Mouse (Mus musculus) CH12.LX (cell line): Measurements from ENCODE around the gene Baz2b. TPM values are rescaled to one million over a fixed set of nuclear protein-coding genes. Genes with fewer than 3 reads are reported as not detected.

Experiments used
- DNase-seq: peaks from one replicate; pipeline ENCODE4 v3.0.0-alpha.2; 2013; ENCODE audit errors: extremely low read depth
- H3K27ac ChIP-seq: 2 replicates; pipeline ENCODE4 v1.5.1; 2012; ENCODE audit warnings: low read depth, mild to moderate bottlenecking, control low read depth, moderate library complexity; ENCODE audit not compliant: insufficient read depth
- H3K27me3 ChIP-seq: replicated peaks from 2 replicates; pipeline ENCODE3; 2012; ENCODE audit warnings: inconsistent platforms
- H3K36me3 ChIP-seq, 2 experiments: replicated peaks in 1 of 2; 2 replicates each; pipeline versions ENCODE3 to v1.6.1; 2012; ENCODE audit warnings: inconsistent platforms in 1 of 2, low read length in 1 of 2, mild to moderate bottlenecking in 1 of 2, mixed read lengths in 1 of 2, moderate library complexity in 1 of 2; ENCODE audit not compliant: control insufficient read depth in 1 of 2, insufficient read depth in 1 of 2
- H3K4me1 ChIP-seq, 2 experiments: 2 replicates each; pipeline ENCODE4 v1.6.1; 2012; ENCODE audit warnings: inconsistent platforms in 1 of 2, moderate library complexity in 1 of 2; ENCODE audit not compliant: insufficient read depth in 2 of 2, control insufficient read depth in 1 of 2
- H3K4me2 ChIP-seq: 2 replicates; pipeline ENCODE4 v1.6.1; 2012; ENCODE audit warnings: low read depth, mild to moderate bottlenecking, control low read depth; ENCODE audit not compliant: poor library complexity, insufficient read depth, severe bottlenecking
- H3K4me3 ChIP-seq, 3 experiments: fragments of 150-350 bp in 1 of 3; sonication (generic) in 1 of 3; replicated peaks in 1 of 3; 2 replicates each; pipeline versions ENCODE3 to v1.5.1; 2011 to 2012; ENCODE audit warnings: low read depth in 2 of 3, low read length in 2 of 3, mild to moderate bottlenecking in 2 of 3, moderate library complexity in 2 of 3, control low read depth in 1 of 3, improper control_type of control experiment in 1 of 3, inconsistent platforms in 1 of 3, mixed read lengths in 1 of 3; ENCODE audit not compliant: poor library complexity in 1 of 3
- H3K79me2 ChIP-seq: replicated peaks from 2 replicates; pipeline ENCODE4 v1.6.1; 2012; ENCODE audit warnings: mild to moderate bottlenecking, moderate library complexity; ENCODE audit not compliant: control insufficient read depth, poor library complexity, insufficient read depth, severe bottlenecking; ENCODE audit errors: extremely low read depth
- H3K9ac ChIP-seq: 2 replicates; pipeline ENCODE4 v1.6.1; 2012; ENCODE audit warnings: low read depth, mild to moderate bottlenecking, control low read depth, moderate library complexity; ENCODE audit not compliant: insufficient read depth
- H3K9me3 ChIP-seq: replicated peaks from 2 replicates; pipeline ENCODE3; 2012; ENCODE audit warnings: low read length, inconsistent platforms, mixed read lengths
- BHLHE40 ChIP-seq: IDR thresholded peaks from 2 replicates; pipeline ENCODE4 v1.6.1; 2011; ENCODE audit warnings: mild to moderate bottlenecking, low read depth, low read length, improper control_type of control experiment
- CTCF ChIP-seq, 2 experiments: IDR thresholded peaks in 1 of 2; conservative IDR thresholded peaks in 1 of 2; 2 replicates each; pipeline ENCODE4 v1.5.1; 2011 to 2012; ENCODE audit warnings: low read depth in 2 of 2, low read length in 2 of 2, improper control_type of control experiment in 1 of 2, inconsistent platforms in 1 of 2, mild to moderate bottlenecking in 1 of 2, moderate library complexity in 1 of 2
- ELF1 ChIP-seq: IDR thresholded peaks from 2 replicates; pipeline ENCODE4 v1.6.1; 2014; ENCODE audit warnings: low read depth, mild to moderate bottlenecking, inconsistent platforms, low read length, improper control_type of control experiment
- EP300 ChIP-seq: IDR thresholded peaks from 2 replicates; pipeline ENCODE4 v1.6.1; 2011; ENCODE audit warnings: low read length, improper control_type of control experiment
- HCFC1 ChIP-seq: IDR thresholded peaks from 2 replicates; pipeline ENCODE4 v1.6.1; 2012; ENCODE audit warnings: low read depth, mild to moderate bottlenecking, inconsistent platforms, low read length, improper control_type of control experiment
- MAFK ChIP-seq: IDR thresholded peaks from 2 replicates; pipeline ENCODE4 v1.6.1; 2011; ENCODE audit warnings: low read length, improper control_type of control experiment; ENCODE audit not compliant: insufficient replicate concordance
- MAZ ChIP-seq: IDR thresholded peaks from 2 replicates; pipeline ENCODE4 v1.6.1; 2012; ENCODE audit warnings: low read depth, mild to moderate bottlenecking, inconsistent platforms, low read length, improper control_type of control experiment, moderate library complexity
- MEF2A ChIP-seq: IDR thresholded peaks from 2 replicates; pipeline ENCODE4 v1.6.1; 2014; ENCODE audit warnings: low read depth, mild to moderate bottlenecking, inconsistent platforms, low read length, improper control_type of control experiment, borderline replicate concordance
- MXI1 ChIP-seq: IDR thresholded peaks from 2 replicates; pipeline ENCODE4 v1.6.1; 2011; ENCODE audit warnings: mild to moderate bottlenecking, low read depth, low read length, improper control_type of control experiment
- MYC ChIP-seq: IDR thresholded peaks from 2 replicates; pipeline ENCODE4 v1.6.1; 2011; ENCODE audit warnings: low read depth, mild to moderate bottlenecking, improper control_type of control experiment, low read length
- NRF1 ChIP-seq: IDR thresholded peaks from 2 replicates; pipeline ENCODE4 v1.6.1; 2014; ENCODE audit warnings: low read depth, mild to moderate bottlenecking, inconsistent platforms, low read length, improper control_type of control experiment, moderate library complexity
- PAX5 ChIP-seq: IDR thresholded peaks from 2 replicates; pipeline ENCODE4 v1.6.1; 2012; ENCODE audit warnings: low read length, inconsistent platforms, mixed read lengths
- POLR2AphosphoS2 ChIP-seq: IDR thresholded peaks from 2 replicates; pipeline ENCODE4 v1.6.1; 2011; ENCODE audit warnings: low read depth, low read length, improper control_type of control experiment
- RAD21 ChIP-seq: IDR thresholded peaks from 2 replicates; pipeline ENCODE4 v1.6.1; 2011; ENCODE audit warnings: low read depth, mild to moderate bottlenecking, low read length, improper control_type of control experiment, moderate library complexity
- RCOR1 ChIP-seq: conservative IDR thresholded peaks from 2 replicates; pipeline ENCODE4 v1.6.1; 2012; ENCODE audit warnings: low read depth, mild to moderate bottlenecking, inconsistent platforms, low read length, improper control_type of control experiment
- SIN3A ChIP-seq: IDR thresholded peaks from 2 replicates; pipeline ENCODE4 v1.6.1; 2012; ENCODE audit warnings: low read length, improper control_type of control experiment, inconsistent platforms
- SMC3 ChIP-seq: IDR thresholded peaks from 2 replicates; pipeline ENCODE4 v1.6.1; 2011; ENCODE audit warnings: low read depth, low read length, improper control_type of control experiment
- TCF12 ChIP-seq: IDR thresholded peaks from 2 replicates; pipeline ENCODE4 v1.6.1; 2014; ENCODE audit warnings: low read depth, mild to moderate bottlenecking, inconsistent platforms, low read length, improper control_type of control experiment
- USF1 ChIP-seq: IDR thresholded peaks from 2 replicates; pipeline ENCODE4 v1.6.1; 2014; ENCODE audit warnings: low read depth, mild to moderate bottlenecking, inconsistent platforms, low read length, improper control_type of control experiment
- USF2 ChIP-seq: conservative IDR thresholded peaks from 2 replicates; pipeline ENCODE4 v1.6.1; 2011; ENCODE audit warnings: low read depth, low read length, improper control_type of control experiment
- ZC3H11A ChIP-seq: IDR thresholded peaks from 2 replicates; pipeline ENCODE4 v1.6.1; 2012; ENCODE audit warnings: low read depth, mild to moderate bottlenecking, inconsistent platforms, low read length, improper control_type of control experiment
- ZKSCAN1 ChIP-seq: IDR thresholded peaks from 2 replicates; pipeline ENCODE4 v1.6.1; 2012; ENCODE audit warnings: low read depth, inconsistent platforms, low read length, improper control_type of control experiment, borderline replicate concordance
- dilution Hi-C: fragments of 300-500 bp; cut with MboI; formaldehyde crosslinking; loops from 2 replicates; pipeline ENCODE4 v1.14.3; 2020; ENCODE audit warnings: low sequenced_read_pairs; ENCODE audit not compliant: extremely low pct_unique_long_range_greater_than_20kb, extremely low pct_ligation_motif_present
- in situ Hi-C: fragments of 300-500 bp; cut with MboI; formaldehyde crosslinking; loops from 3 replicates; pipeline ENCODE4 v1.14.3; 2019; ENCODE audit warnings: low sequenced_read_pairs, low pct_ligation_motif_present, low pct_unique_long_range_greater_than_20kb, mixed read lengths
- polyA plus RNA-seq: library from polyadenylated mRNA; unstranded; fragments of >175 nt; gene quantifications from 2 replicates; pipeline ENCODE4 v1.2.1, GENCODE M21; 2012; ENCODE audit warnings: low read depth; ENCODE audit not compliant: insufficient read length
- total RNA-seq, 2 experiments: library from RNA; depleted of rRNA; stranded (reverse); fragments of 300-350 nt in 1 of 2; fragments of >200 nt in 1 of 2; gene quantifications; 2 replicates each; pipeline ENCODE4 v1.2.3; 2012 to 2014

Gene Baz2b
- total and polyA plus RNA-seq, 3 experiments = 17.3 to 36.3 (median 31.9) TPM

GRCm38 (mm10) chr2:60173595-60173994 is 36.0 kb downstream of the Baz2b start:
- H3K27ac ChIP-seq = no peak overlapping the region
- no peak for TF ChIP-seq NRF1
- TF ChIP-seq PAX5 = no peak
- TF ChIP-seq USF2 = no peak
- TF ChIP-seq MEF2A = no peak
- TF ChIP-seq ZC3H11A = no peak
- no peak for TF ChIP-seq SIN3A
- TF ChIP-seq POLR2AphosphoS2 = no peak
- no peak for TF ChIP-seq RCOR1
- no peak for TF ChIP-seq EP300
- no peak overlapping the region for H3K4me3 ChIP-seq
- no peak overlapping the region for H3K9ac ChIP-seq
- dilution Hi-C loops = no loop called here
- peaks cover 2 to 40% of the 10 kb centered on the region in 2 experiments; a peak in 3 of 4 replicates for H3K4me1 ChIP-seq
- no peaks in the 10 kb centered on the region for H3K36me3 ChIP-seq
- no peaks in the 10 kb centered on the region for H3K27me3 ChIP-seq
- no peaks in the 10 kb centered on the region for H3K79me2 ChIP-seq
- H3K9me3 ChIP-seq = peaks cover 11% of the 10 kb centered on the region
- in situ Hi-C loops = no loop called here
- DNase-seq = no peak
- H3K4me2 ChIP-seq = no peak overlapping the region

GRCm38 (mm10) chr2:60173190-60173589 is 36.4 kb downstream of the Baz2b start:
- H3K4me3 ChIP-seq = no peak overlapping the region
- peak overlapping the region; percentile 73 for H3K4me2 ChIP-seq
- no peaks in the 10 kb centered on the region for H3K27me3 ChIP-seq
- DNase-seq = peak; percentile 59
- peak overlapping the region; percentile 67 for H3K27ac ChIP-seq
- dilution Hi-C loops = no loop called here
- peak overlapping the region; percentile 42; the same call in 1 of the 2 replicates for H3K9ac ChIP-seq
- TF ChIP-seq USF1 = no peak
- TF ChIP-seq NRF1 = no peak
- no peak for TF ChIP-seq RCOR1
- TF ChIP-seq ZKSCAN1 = no peak
- peak; percentile 12; the same call in 1 of the 2 replicates for TF ChIP-seq RAD21
- peak; percentile 41 to 64 for TF ChIP-seq CTCF (conservative IDR thresholded peaks at IDR 0.05 in 1 of 2, IDR thresholded peaks at IDR 0.05 in 1 of 2; ENCODE audit: low read depth in 2 of 2, low read length in 2 of 2)
- 0 out of 2 replicates have a peak, but pooled peaks have one; percentile 7 for TF ChIP-seq MXI1
- no peak for TF ChIP-seq TCF12
- peak; percentile 28 for TF ChIP-seq SMC3
- no peak for TF ChIP-seq BHLHE40
- TF ChIP-seq HCFC1 = no peak
- no peak for TF ChIP-seq ELF1
- TF ChIP-seq MAZ = no peak
- no peak for TF ChIP-seq SIN3A
- TF ChIP-seq MAFK = no peak
- no peak for TF ChIP-seq POLR2AphosphoS2
- no peak for TF ChIP-seq MYC
- TF ChIP-seq, all 38 proteins: peak for 4
- H3K9me3 ChIP-seq = peaks cover 11% of the 10 kb centered on the region
- peaks cover 2 to 40% of the 10 kb centered on the region in 2 experiments; a peak in 3 of 4 replicates for H3K4me1 ChIP-seq
- no peaks in the 10 kb centered on the region for H3K36me3 ChIP-seq
- in situ Hi-C loops = no loop called here
- no peaks in the 10 kb centered on the region for H3K79me2 ChIP-seq
